Mouse (Mus musculus) heart, embryonic 13.5 days (tissue): ENCODE measurements around the gene Glrx5. TPM values are rescaled to one million over a fixed set of nuclear protein-coding genes. Genes with fewer than 3 reads are reported as not detected.

Experiments used
- ATAC-seq: fragments of 200-750 bp; cut with Nextera tagmentation; 2 replicates; pipeline ENCODE4 v1.8.0; 2017; ENCODE audit warnings: moderate TSS enrichment; ENCODE audit not compliant: insufficient number of reproducible peaks, low FRiP score, low TSS enrichment; ENCODE audit errors: extremely low read depth
- H3K27ac ChIP-seq: fragments of 300-500 bp; sonication (generic); replicated peaks from 2 replicates; pipeline ENCODE4 v1.5.1; 2015; ENCODE audit warnings: moderate library complexity, mild to moderate bottlenecking, inconsistent platforms
- H3K27me3 ChIP-seq: fragments of 300-500 bp; sonication (generic); replicated peaks from 2 replicates; pipeline ENCODE4 v1.6.1; 2015; ENCODE audit warnings: mild to moderate bottlenecking, inconsistent platforms
- H3K36me3 ChIP-seq: fragments of 300-500 bp; sonication (generic); 2 replicates; pipeline ENCODE4 v1.6.1; 2015; ENCODE audit warnings: mild to moderate bottlenecking, inconsistent platforms
- H3K4me1 ChIP-seq: fragments of 300-500 bp; sonication (generic); 2 replicates; pipeline ENCODE4 v1.6.1; 2015; ENCODE audit warnings: inconsistent platforms
- H3K4me2 ChIP-seq: fragments of 300-500 bp; sonication (generic); 2 replicates; pipeline ENCODE4 v1.6.1; 2015; ENCODE audit warnings: inconsistent platforms, mild to moderate bottlenecking, moderate library complexity
- H3K4me3 ChIP-seq: fragments of 300-500 bp; sonication (generic); 2 replicates; pipeline ENCODE4 v1.5.1; 2015; ENCODE audit warnings: moderate library complexity, mild to moderate bottlenecking, inconsistent platforms
- H3K9ac ChIP-seq: fragments of 300-500 bp; sonication (generic); 2 replicates; pipeline ENCODE4 v1.6.1; 2015; ENCODE audit warnings: inconsistent platforms, mild to moderate bottlenecking, moderate library complexity
- H3K9me3 ChIP-seq: fragments of 300-500 bp; sonication (generic); 2 replicates; pipeline ENCODE4 v1.6.1; 2016; ENCODE audit warnings: inconsistent platforms
- WGBS: fragments of 180-500 bp; shearing (Covaris S2); methylation state at CpG from one replicate; pipeline ENCODE4 v1.1.7; 2015; ENCODE audit warnings: mixed read lengths; 5-methylcytosine and 5-hydroxymethylcytosine counted together
- polyA plus RNA-seq: library from polyadenylated mRNA; unstranded; fragments of >200 nt; fragmentation: Nextera tagmentation; extraction: Ambion mirVana; gene quantifications from 2 replicates; pipeline ENCODE4 v1.2.1, GENCODE M21; 2015

The Glrx5 gene
- polyA plus RNA-seq, 1 experiment from 2014 or later: 168 TPM

DNA sequence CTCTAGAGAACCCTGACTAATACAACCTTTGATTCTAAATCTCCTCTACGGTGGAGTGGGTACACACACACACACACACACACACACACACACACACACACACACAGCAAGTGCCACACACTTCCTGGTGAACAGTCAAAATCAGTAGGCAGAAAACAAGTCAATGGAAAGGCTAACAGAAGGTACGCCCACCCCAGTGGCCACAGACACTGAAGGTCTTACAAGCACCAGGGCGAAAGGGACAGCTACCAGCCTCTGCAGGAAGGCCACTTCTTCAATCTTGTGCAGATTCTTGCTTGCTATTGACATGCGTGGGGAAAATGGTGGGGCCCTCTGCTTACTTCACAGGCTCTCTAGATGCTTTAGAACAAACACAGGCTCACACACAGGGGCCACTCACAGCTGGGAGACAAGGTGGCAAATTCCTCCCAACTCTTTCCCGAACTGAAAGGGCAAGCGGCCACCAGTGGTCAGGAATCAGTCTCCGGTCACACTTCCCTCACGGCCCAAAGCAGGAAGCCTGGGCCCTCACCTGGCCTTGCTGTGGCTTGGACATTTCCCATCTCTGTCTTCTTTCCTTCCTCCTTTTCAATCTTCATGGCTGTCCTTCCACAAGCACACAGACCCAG is 10.9 kb upstream of the Glrx5 start:
- Histone ChIP-seq H3K4me3 (no peak overlapping the region), H3K4me1 (peaks cover 15% of the 10 kb centered on the region), H3K9me3 (peaks cover 7% of the 10 kb centered on the region), H3K9ac (no peak overlapping the region), H3K4me2 (no peak overlapping the region), H3K27ac (no peak overlapping the region), H3K36me3 (0 out of 2 replicates have a peak, but pooled peaks cover 3% of the 10 kb centered on the region), H3K27me3 (no peaks in the 10 kb centered on the region)
- ATAC-seq: no peak
- WGBS: 70% methylated on average over 8 of the region's 8 CpGs

GRCm38 (mm10) chr12:105022141-105022540 is 10.3 kb upstream of the Glrx5 start:
- Histone ChIP-seq H3K27ac (no peak overlapping the region), H3K27me3 (no peaks in the 10 kb centered on the region), H3K9ac (no peak overlapping the region), H3K4me2 (no peak overlapping the region), H3K4me1 (peaks cover 15% of the 10 kb centered on the region), H3K9me3 (peaks cover 7% of the 10 kb centered on the region), H3K4me3 (no peak overlapping the region), H3K36me3 (0 out of 2 replicates have a peak, but pooled peaks cover 3% of the 10 kb centered on the region)
- no peak for ATAC-seq
- 53% methylated on average over 7 of the region's 7 CpGs for WGBS

DNA sequence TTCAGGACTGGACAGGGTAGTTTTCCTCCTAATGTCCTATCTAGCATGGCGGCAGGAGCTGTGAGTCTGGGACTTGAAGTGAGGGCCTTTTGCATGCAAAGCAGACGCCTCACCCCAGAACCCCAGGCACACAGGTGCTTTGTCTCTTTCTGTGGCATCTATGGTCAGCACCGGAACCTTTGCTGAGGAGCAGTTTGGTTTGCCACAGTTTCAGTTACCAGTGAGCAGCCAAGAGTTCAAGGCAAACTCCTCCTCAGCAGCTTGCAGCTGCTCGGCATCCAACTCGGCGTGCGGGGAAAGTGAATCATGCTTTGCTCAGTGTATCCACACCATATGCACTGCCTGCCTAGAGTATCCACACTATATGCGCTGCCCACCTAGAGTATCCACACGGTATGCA is 9.7 kb upstream of the Glrx5 start:
- WGBS: 94% methylated on average over 9 of the region's 9 CpGs
- ATAC-seq: no peak
- H3K4me3 ChIP-seq: no peak overlapping the region

GRCm38 (mm10) chr12:105025271-105025946 is 7.1 kb upstream of the Glrx5 start:
- peak overlapping the region; percentile 12; the same call in 1 of the 2 replicates for H3K4me2 ChIP-seq
- peaks cover 21% of the 10 kb centered on the region for H3K36me3 ChIP-seq
- H3K9me3 ChIP-seq: peaks cover 7% of the 10 kb centered on the region
- H3K4me3 ChIP-seq: no peak overlapping the region
- H3K9ac ChIP-seq: no peak overlapping the region
- H3K27me3 ChIP-seq: no peaks in the 10 kb centered on the region
- 25% methylated on average over 8 of the region's 8 CpGs for WGBS
- peaks cover 9% of the 10 kb centered on the region for H3K4me1 ChIP-seq
- H3K27ac ChIP-seq: no peak overlapping the region
- 0 out of 2 replicates have a peak, but pooled peaks have one; percentile 32 for ATAC-seq

More for the DNA sequence above, 9.7 kb upstream of the Glrx5 start:
- Histone ChIP-seq H3K9me3 (peaks cover 7% of the 10 kb centered on the region), H3K27ac (no peak overlapping the region), H3K4me2 (no peak overlapping the region), H3K9ac (no peak overlapping the region), H3K27me3 (no peaks in the 10 kb centered on the region), H3K4me1 (peaks cover 15% of the 10 kb centered on the region), H3K36me3 (0 out of 2 replicates have a peak, but pooled peaks cover 3% of the 10 kb centered on the region)

DNA sequence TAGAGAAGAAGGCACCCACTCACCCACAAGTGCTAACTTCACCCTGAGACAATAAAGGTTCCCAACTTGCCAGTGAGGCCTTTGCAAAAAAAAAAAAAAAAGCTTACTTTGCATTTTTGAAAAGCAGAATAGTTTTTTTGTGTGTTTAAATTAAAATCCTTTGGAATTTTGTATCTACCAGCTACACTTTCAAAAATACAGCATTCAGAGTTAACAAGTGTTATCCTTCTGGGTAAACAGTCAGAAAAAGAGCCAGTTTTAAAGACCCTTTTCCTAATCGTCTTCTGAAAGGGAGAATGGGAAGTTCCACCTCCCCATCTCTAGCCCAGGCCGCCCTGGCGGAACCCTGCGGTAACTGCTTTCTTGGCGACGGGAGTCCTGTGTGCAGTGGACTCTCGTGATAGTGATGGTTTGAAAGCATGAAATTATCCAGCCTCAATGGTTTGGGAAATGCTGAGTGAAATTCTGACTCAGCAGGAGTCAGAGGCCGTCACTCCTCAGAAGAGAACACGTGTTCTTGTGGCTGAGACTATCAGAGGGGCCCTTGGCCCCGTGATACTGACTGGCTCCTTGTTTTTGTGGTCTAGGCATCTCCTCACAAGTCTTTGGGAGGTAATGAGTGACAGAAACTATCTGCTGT is 6.4 kb upstream of the Glrx5 start:
- 36% methylated on average over 10 of the region's 10 CpGs for whole genome bisulfite sequencing
- peak overlapping the region; percentile 48 for H3K27ac ChIP-seq

DNA sequence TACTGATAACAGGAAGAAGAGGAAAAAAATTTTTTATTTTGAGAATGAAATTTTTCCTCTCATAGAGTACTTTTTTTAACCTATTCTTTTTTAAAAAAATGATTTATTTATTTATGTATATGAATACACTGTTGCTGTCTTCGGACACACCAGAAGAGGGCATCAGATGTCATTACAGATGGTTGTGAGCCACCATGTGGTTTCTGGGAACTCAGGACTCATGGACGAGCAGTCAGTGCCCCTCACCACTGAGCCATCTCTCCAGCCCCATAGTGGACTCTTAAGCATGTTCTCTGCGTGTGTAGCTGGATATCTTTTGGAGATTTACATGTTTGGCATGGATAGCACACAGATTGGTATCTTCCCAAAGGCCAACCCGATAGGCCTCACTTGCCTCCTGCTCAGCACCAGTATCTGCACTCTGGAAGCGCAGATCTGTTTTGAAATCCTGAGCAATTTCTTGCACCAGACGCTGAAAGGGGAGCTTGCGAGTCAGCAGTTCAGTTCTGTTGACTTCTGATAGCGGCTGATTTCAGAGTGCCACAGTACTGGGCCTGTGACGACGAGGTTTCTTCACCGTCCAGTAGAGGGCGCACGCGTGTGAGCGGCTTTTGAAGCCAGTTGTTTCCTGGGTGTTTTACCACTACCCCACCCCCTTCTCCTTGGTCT is 5.0 kb upstream of the Glrx5 start:
- Histone ChIP-seq H3K4me1 (peaks cover 14% of the 10 kb centered on the region), H3K9ac (no peak overlapping the region), H3K27ac (peak overlapping the region; percentile 41; the same call in 1 of the 2 replicates), H3K9me3 (peaks cover 7% of the 10 kb centered on the region), H3K4me3 (no peak overlapping the region), H3K4me2 (peak overlapping the region; percentile 32), H3K36me3 (peaks cover 22% of the 10 kb centered on the region), H3K27me3 (no peaks in the 10 kb centered on the region)
- 28% methylated on average over 15 of the region's 15 CpGs for WGBS
- no peak for ATAC-seq

More for the DNA sequence above, 6.4 kb upstream of the Glrx5 start:
- H3K27me3 ChIP-seq: no peaks in the 10 kb centered on the region
- no peak overlapping the region for H3K4me3 ChIP-seq
- H3K36me3 ChIP-seq: peaks cover 22% of the 10 kb centered on the region
- 0 out of 2 replicates have a peak overlapping the region, but pooled peaks have one; percentile 29 for H3K9ac ChIP-seq
- no peak; the same call in 1 of the 2 replicates for ATAC-seq
- H3K4me2 ChIP-seq: peak overlapping the region; percentile 12; the same call in 1 of the 2 replicates
- H3K4me1 ChIP-seq: peaks cover 16% of the 10 kb centered on the region
- H3K9me3 ChIP-seq: peaks cover 7% of the 10 kb centered on the region

DNA sequence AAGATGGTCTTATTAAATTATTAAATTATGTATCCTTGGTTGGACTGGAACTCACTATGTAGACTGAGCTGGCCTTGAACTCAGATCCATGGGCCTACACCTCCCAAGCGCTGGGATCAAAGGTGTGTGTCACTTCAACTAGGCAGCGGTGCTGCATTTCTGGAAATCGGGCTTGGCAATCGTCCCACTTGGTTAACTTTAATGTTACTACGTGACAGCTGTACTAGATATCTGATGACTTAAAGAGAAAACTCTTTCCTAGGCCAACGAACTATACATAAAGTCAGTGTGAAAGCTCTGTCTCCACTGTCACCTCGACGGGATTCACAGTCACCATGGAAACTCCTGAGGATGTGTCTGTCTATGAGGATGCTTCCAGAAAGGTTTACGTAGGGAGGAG is 2.6 kb upstream of the Glrx5 start:
- no peak overlapping the region for H3K9ac ChIP-seq
- H3K4me1 ChIP-seq: peaks cover 33% of the 10 kb centered on the region
- H3K4me3 ChIP-seq: no peak overlapping the region
- H3K27ac ChIP-seq: no peak overlapping the region
- H3K36me3 ChIP-seq: peaks cover 19% of the 10 kb centered on the region
- WGBS: 88% methylated on average over 9 of the region's 9 CpGs
- H3K9me3 ChIP-seq: no peaks in the 10 kb centered on the region
- no peak for ATAC-seq
- no peak overlapping the region for H3K4me2 ChIP-seq
- no peaks in the 10 kb centered on the region for H3K27me3 ChIP-seq

- peaks cover 19% of the 10 kb centered on the region for H3K36me3 ChIP-seq
- H3K4me3 ChIP-seq: peak overlapping the region; percentile 90
- H3K27ac ChIP-seq: peak overlapping the region; percentile 46
- peak overlapping the region; percentile 81 for H3K4me2 ChIP-seq
- WGBS: 3% methylated on average over 37 of the region's 37 CpGs
- no peak for ATAC-seq
- peak overlapping the region; percentile 86 for H3K9ac ChIP-seq
- peaks cover 37% of the 10 kb centered on the region for H3K4me1 ChIP-seq
- no peaks in the 10 kb centered on the region for H3K27me3 ChIP-seq
- H3K9me3 ChIP-seq: no peaks in the 10 kb centered on the region
Measured at GRCm38 (mm10) chr12:105031081-105032058, 1.1 kb upstream of the Glrx5 start.

DNA sequence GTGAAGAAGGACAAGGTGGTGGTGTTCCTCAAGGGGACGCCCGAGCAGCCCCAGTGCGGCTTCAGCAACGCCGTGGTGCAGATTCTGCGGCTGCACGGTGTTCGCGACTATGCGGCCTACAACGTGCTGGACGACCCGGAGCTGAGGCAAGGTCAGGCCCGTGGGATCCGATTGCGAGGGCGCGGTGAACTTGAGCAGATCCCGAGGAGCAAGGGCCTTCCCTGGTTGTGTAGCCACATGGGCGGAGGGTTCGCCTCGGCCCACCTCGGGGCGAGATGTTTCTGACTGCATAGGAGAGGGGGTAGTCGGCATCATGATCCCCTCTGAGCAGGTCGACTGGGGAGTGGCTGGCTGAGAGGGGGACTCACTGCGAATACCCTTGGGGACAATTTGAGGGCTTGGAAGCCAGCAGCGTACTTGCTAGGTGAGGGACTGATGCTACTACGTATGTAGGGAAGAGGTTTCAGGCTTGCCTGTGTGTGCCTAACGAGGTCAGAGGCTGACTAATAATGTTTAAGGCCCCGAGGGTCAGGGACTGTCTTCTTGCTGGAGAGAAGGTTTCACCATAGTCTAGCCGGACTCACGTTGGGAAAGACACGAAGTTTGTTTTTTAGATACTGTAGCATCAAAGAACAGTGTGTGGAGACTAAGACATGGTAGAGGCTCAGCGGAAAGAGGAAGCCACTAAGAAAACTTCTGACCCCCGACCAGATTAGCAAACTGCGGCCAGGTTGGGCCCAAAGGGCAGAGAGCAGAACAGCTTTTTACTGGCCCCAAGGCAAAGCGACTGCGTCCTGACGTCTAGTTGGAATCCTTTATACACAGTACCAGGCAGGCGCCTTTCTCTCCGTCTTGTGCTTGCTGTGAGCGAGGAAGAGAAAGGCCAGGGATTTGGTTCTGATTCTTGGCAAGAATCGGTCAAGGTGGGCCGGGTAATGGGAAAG is 616 bp downstream of the Glrx5 start:
- 3% methylated on average over 45 of the region's 45 CpGs for WGBS
- ATAC-seq: peak; percentile 4
- no peaks in the 10 kb centered on the region for H3K27me3 ChIP-seq
- H3K27ac ChIP-seq: peak overlapping the region; percentile 87
- peak overlapping the region; percentile 94 for H3K9ac ChIP-seq
- peaks cover 25% of the 10 kb centered on the region for H3K36me3 ChIP-seq
- peaks cover 49% of the 10 kb centered on the region for H3K4me1 ChIP-seq
- peak overlapping the region; percentile 90 for H3K4me3 ChIP-seq
- peak overlapping the region; percentile 93 for H3K4me2 ChIP-seq
- H3K9me3 ChIP-seq: no peaks in the 10 kb centered on the region
